Mouse (Mus musculus): ENCODE results near the gene Gpr37l1.
"Not testable (repeated sequence)": the region's sequence is repeated elsewhere in the genome, so short reads cannot be mapped to it uniquely, and the experiment has no call there.

Gpr37l1 gene

DNA sequence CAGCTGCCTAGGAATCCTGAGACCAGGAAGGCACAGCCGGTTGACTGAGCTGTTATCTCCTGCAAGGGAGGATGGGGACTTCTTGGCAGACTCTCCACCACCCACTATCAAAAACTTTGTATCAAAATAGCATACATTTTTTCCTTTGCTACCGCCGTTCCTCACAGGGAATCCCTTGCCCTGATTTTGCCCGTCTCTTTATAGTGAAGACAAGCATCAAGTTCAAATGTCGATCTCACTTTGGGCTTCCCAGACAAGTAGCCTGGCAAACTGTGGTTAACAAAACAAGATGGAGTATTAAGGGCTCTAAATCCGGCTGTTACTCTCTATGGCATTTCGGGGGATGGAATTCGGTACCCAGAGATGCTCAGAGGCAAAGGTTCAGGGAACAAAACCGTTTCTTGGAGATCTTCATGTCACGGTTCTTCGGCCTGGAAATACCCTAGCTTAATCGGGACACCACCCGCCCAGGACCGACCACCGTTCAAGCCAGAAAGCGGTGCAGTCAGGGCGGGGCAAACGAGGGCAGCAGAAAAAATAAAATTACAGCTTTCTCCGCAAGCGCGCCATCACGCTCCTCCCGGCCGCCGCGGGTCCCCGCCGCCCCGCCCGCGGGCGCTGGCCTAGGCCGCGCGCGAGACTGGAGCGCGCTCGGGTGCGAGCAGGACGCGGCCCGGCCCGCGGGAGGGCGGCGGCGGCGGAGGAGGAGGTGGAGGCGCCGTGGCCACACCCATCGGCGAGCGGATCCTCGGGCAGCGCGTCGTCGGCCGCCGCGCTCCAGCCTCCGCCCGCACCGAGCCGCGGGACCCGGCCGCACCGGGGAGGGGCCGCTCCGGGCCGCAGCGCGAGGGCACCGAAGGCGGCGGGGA lies 21.2 kb downstream of the Gpr37l1 start, which contains the start of gene Arl8a:
TSS of gene Arl8a (plus strand) at position 748 of the 869 bp plus-strand sequence.
- peak; percentile 91 for DNase-seq

DNA sequence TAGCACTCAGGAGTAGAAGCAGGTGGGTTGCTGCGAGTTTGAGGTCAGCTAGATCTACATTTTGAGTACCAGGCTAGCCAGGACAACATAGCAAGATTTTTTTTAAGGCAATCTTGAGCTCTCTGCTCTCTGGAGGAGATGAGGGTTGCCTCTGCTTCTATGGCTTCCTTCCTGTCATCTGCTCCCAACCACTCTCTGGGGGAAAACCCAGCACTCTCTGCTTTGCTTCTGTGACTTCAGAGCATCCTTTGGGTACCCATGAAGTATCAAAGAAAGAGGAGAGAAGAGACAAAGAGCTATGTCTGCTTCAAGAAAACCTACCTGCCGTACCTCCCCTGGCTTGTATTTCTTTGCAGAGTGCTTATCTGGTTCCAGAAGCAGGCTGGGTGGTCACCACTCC lies 23.5 kb downstream of the Gpr37l1 start:
- no peak for DNase-seq

DNA sequence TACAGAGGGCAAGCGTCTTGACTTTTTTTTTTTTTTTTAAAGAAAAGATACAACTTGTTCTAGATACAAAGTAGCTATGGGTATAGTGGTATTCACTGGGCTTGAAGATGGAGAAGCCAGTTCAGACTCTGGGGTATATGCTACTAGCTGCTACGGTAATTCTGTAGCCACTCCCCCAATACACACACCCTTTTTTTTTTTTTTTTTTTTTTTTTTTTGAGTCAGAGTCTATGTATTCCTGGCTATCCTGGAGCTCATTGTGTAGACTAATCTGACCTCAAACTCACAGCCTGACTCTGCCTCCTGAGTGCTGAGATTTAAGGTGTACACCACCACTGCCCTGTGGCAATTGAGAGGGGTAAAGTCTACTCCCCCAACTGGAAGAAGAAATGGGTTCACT lies 25.0 kb downstream of the Gpr37l1 start:
- no peak for DNase-seq

DNA sequence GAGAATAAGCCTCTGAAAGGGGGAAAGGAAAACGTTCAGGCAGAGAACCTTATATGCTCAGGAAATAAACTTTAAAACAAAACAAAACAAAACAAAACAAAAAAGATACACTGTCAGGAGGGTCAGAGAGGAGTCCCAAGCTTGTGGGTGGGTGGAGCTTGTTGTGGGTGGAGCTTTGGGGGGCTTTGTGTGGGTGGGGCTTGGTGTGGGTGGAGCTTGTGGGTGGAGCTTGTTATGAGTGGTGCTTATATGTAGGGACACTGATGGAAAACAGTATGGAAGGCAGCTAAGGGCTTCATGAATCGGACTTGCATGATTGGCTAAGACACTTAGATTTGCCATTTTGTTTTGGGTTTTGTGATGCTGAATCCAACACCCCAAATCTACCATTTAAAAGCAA lies 27.6 kb downstream of the Gpr37l1 start:
- DNase-seq, result no peak

DNA sequence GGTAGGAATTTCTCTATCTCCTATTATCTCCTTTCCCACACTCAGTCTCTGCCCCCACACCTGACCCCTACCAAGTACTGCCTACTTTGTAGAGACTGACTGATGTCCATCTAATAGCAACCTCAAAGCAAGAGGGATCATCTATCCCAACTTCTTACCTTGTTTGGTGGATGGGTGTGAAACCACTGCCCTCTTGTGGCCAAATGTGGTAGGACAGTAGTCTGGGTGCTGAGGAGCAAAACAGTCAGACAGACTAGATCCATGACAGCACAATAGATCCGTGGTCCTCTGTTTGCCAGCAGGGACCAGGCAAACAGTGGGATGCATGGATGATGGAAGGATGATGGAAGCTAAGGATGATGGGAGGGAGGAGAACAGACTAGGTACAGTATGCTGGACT lies 31.0 kb downstream of the Gpr37l1 start:
- peak; percentile 49 for DNase-seq

DNA sequence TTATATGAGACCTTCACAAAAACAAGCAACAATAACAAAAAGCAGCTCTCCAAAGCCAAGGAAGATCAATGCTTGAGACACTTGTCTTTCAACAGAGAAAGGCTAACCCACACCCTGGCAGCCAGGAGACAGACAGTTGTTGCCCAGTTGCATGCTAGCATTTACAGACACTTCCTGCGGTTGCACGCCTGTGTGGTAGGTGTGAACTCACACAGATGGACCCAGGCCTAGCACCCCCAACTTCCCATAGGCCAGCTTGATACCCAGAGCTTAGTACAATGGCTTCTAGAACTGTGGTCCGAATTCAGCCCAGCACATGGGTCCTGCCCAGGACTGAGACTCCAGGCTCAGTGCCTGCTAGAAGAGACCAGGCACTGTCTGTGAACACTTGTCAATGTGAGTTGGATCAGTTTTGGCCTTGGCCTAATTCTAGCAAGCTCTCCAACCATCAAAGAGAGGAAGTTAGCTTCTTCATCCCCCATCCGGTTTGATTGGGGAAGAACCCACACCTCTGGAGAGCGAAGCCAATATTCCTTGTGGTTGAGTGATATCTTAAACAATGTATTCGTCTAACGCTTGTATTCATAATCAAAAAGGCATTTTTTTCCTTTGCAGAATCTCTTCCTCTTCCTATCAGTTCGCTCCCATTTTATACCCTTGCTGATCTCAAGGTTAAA lies 32.2 kb downstream of the Gpr37l1 start:
- DNase-seq, result no peak

DNA sequence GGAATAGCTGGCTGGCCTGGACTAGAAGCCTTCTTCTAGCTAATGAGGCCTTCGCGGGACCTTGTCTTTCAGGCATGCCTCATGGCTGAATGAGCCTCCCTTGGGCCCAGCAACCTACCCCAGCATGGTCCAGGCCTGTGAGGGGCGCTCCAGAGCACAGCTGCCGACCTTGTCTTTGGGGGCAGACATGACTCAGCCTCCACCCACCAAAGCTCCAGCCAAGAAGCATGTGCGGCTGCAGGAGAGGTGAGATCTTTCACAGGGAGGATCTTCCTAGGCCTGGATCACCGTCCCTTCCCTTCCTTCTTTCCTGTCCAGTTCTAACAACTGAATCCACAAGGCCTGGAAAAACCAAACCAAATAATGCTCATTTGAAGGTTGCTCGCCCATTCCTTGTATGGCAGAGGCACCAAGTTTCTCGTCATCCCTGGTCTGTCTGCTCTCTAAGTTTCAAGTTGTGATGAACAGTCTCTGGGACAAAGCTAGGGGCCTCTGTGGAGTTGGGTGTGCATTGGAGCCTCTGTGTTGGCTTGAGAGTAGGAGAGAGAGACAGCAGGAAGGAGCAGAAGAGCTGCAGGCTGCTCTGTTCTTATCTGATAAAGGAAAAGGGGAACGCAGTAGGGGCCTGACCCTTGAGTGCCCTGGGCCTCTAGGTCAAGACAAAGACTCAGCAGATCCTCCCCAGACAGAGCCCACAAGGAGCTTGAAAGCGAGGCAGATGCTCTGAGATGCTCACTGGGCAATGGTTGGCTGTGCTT lies 33.6 kb downstream of the Gpr37l1 start:
- DNase-seq, result no peak

DNA sequence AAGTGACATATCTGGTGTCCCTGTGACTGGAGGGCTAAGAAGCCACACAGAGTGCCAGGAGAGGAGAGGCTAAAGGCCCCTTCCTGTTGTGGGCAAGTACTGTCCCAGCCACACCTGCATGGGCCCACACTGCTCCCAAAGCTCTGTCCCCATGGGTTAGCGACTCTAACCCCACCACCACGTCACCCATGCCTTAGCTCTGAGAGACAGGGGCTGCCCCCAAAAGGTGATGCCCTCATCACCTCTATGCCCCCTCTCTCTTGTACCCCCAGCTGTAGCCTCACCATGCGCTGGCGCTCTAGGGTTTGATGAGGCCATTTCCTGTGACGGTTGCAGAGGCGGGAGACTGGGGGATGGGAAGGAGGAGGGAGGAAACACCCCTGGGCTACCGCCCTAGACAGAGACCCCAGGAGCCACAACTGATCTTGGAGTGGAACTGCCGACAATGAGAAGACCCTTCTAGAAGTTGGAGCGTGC lies 34.5 kb downstream of the Gpr37l1 start:
- no peak for DNase-seq

DNA sequence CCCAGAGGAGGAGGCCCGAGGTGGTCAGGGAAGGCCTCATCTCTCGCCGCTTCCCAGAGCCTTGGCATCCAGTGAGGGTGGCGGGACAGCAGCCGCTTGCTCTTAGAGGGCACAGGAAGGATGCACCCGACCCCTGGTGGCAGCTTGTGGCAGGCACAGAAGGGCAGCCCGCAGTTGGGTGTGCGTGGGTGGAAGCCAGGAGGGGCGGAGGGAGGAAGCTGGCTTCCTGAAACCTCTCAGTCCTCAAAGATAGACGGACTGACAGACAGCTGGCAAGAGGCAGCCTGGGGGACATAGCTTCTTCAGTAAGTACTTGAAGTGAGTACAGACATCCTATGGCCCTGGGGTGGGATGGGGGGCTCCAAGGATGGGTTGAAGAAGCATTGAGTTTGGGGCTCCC lies 35.0 kb downstream of the Gpr37l1 start, which contains the start of gene Ptpn7:
TSS of gene Ptpn7 (plus strand) at position 228 of the 400 bp plus-strand sequence.
- peak; percentile 42 for DNase-seq

DNA sequence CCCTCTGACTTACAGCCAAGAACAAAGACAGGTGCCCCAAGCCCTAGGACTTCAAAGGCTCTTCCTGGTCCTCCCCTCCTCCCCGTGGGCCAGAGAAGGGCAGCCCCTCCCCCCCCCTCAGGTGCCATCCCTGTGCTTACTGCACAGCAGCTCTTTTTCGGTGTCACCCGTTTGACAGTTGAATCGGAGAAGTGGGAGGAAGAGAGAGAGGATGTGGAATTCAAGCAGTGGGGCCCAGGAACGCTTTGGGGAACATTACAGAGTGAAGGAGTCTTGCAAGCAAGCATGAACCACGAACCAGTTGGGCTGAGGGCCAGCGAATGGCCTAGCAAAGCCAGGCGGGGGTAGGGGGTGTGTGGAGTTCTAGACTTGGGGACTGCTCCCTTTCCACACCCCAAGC lies 35.9 kb downstream of the Gpr37l1 start:
- DNase-seq, result no peak

DNA sequence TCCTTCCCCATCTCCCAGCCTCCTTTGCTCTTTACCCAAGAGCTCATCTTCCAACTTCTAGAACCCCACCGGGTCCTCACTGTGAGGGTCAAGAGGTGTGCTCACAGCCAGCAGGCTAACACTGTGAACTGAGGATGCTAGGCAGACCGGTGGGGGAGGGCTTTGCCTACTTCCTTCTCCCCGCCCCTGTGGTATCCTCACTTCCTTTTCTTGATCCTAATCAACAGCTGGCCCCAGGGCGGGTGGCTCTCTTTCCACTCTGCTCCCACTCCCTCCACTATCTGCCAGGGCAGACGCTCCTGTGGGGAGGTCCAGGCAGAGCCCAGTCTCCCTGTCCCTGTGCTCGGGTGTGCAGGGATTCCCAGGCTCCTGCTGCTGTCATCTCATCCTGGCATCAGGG lies 36.4 kb downstream of the Gpr37l1 start:
- no peak for DNase-seq

DNA sequence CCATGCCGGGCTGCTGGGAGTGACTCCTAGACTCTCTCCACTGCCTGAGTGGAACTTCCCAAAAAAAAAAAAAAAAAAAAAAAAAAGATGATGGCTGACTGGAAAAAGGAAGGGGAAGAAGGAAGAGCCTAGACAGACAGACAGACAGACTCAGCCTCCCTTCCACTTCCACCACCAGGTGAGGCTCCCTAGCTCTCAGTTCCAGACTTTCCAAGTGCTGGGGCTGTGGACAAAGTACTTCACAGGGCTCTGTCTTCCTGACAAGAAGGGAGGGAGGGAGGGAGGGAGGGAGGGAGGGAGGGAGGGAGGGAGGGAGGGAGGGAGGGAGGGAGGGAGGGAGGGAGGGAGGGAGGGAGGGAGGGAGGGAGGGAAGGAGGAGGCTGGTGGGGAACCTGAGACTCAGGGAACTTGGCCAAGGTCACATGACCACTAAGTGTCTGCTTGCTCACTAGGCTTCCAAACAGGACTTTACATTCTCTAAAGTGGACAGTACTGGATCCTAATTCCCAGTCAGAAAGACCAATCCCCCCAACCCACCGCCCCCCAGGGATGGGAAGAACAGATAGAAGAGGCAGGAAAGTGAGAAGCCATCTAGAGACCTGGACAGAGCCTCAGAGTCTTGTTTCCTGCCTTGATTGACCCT lies 37.0 kb downstream of the Gpr37l1 start:
- DNase-seq, result no peak

DNA sequence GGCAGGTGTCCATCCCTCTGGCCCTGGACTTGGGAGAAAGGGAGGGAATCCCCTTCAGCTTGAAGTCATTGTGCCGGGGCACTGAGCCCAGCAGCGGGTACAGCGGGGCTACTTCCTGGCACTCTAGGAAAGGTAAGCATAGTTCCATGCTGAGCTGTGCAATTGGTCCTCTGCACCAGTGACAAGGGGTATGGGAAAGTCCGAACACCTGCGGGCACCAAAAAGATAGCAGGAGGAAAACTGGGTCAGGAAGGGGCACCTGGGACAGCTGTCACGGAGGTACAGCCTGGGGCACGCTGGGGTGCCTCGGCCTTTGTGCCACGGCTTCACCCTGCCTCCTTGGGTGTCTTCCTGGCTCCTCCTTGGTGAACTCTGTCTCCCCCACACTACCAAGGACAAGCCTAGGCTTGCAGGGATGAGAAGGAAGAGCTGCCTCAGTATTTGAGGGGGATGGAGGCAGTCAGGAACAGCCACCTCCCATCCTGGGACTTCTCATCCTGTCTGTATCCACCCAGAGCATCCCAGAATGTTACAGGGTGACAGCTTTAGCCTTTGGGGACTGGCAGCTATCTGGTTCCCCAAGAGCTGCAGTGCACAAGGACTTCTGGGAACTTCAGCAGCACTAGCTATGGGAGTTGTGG lies 37.8 kb downstream of the Gpr37l1 start:
- no peak for DNase-seq

DNA sequence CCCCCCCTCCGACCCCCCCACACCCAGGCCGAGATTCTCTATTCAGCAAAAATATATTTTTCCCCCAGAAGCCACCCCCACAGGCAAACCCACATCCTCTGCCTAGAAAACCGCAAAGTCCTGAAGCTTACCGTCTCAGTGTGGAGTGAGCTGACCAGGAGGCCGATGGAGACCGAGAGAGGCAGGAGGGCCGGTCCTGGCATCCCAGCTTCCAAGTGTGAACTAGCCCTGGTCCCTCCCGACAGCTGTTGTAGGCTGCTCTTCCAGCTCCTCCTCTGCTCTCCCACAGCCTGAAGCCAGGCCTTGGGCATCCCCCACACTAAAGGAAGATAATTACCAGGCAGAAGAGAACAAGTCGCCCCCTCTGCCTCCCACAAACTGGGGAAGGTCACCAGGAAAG lies 38.5 kb downstream of the Gpr37l1 start:
- no peak for DNase-seq

DNA sequence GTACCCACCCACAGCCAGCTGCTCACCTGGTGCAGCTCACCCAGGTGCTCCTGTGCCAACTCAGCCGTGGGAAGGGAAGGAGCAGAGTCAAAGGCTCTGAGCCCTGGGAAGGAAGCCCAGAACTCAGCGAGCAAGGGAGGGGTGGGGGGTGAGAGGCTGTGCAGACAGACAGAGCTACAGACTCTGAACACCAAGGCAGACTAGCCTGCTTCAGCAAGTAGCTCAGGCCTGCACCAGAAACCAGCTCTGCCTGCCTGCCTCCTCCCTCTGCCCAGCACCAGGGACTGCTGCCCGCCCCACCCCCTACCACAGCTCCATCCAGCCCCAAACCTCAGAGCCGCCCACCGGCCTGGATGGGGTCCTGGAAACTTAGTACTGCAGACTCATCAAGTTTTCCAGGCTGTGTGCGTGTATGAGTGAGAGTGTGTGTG lies 39.5 kb downstream of the Gpr37l1 start:
- no peak for DNase-seq

DNA sequence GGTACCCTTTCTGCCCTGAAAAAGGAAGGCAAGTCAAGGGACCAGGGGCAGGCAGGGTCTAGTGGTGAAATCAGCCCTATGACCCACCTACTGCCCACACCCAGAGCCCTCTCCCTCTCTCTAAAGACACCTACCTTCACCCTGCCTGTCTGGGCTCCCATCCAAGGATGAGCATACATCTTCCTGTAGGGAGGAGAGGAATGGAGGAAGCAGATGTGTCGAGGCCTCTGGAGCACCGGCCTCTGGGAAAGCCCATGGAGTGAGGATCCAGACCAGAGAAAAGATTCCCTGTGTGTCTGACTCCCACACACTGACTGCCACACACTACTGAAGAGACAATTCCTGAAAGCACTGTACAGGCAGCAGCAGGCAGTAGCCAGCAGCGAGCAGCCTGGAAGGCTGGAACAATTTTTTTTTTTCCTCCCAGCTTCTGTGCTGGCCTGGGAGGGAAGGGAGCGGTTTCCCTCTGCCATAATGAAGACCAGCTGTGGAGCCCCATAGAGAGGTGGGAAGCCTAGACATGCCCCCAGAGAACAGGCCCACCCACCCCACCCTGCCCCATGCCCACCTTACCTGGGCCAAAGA lies 40.9 kb downstream of the Gpr37l1 start:
- peak; percentile 31 for DNase-seq

DNA sequence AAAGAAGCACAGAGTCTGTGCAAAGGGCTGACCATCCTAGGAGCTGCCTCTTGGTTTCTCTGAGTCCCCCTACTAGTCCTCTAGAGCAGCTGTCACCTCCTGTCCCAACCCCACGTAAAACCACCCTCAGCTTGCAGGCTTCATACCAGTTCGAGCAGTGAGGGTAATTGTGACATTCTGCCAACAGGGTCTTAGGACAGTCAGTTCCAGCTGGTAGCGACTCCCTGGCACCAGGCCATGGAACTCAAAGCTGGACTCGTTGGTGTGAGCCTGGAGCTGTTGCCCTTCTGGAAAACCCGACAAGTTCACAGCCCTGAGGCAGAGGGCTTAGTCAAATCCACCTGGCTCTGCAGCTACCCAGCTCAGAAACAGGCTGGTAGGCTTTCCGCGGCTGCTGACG lies 41.5 kb downstream of the Gpr37l1 start:
- no peak for DNase-seq

DNA sequence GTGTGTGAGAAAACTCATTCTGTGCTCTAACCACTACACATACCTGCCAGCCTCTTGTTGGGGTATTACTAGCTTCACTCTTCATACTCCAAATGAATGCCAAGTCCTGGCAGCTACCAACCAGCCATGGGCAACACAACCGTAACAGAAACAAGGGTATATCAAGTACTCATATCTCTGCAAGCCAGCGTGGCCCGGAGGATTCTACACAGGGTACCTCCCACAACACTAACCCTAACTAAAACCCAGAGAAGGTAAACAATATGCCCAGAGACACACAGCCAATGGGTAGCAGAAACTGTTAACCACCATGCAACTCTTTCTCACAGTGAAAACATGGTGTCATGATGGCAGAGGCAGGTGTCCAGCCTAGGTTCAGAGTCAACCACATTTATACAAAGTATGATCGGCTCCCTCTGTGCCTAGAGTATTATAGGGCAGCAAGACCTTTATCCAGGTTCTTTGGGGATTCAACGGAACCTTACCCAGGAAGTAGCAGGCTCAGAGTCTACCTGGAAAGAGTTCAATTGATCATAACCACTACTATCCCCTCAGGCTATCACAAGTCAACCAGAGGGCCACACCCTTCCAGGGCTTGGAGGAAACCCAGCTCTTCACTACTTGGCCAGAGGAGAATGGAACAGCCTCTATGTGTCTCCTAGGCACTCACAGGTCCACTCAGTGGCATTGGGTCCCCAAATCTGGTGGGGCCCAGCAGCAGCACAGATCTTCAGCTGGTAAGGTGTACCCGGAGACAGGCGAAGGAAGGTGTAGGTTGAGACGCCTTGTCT lies 42.7 kb downstream of the Gpr37l1 start:
- DNase-seq, result no peak

DNA sequence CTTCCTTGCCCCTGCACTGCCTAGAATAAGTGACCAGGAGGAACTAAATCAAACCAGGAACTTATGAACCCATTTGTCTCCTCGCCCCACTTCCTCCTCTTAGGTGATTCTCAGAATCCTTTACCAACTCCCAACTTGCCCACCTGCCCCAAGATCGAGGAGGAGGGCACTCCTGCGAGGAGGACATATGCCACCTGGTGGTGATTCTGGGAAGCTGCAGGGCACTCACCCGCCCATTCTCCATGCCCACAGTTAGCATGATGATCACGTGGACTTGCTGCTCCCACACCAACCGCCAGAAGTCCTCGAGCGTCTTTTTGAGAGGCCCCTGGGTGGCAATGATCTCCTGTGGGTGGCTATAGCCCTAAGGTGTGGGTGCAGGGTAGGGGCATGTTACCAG lies 54.8 kb downstream of the Gpr37l1 start:
- peak; percentile 40 for DNase-seq

DNA sequence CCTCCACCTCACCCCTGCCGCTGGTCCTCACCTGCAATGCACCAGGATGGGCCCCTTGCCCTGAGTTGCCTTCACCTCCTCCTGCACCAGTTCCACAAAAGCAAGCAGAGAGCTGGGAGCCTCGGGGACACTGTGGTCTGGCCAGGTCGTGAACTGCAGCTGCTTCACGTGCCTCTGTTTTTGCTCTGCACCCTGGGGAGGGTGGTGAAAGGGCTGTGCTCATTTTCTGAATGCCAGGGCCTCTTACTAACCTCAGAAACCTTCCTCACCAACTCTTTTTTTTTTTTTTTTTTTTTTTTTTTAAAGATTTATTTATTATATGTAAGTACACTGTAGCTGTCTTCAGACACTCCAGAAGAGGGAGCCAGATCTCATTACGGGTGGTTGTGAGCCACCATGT lies 56.2 kb downstream of the Gpr37l1 start:
- DNase-seq, result not testable (repeated sequence)
